Mouse (Mus musculus) brain, embryonic 14.5 days (tissue): ENCODE data around the gene Tspan4.

ENCODE experiments used
- CTCF ChIP-seq: fragments of 200-500 bp; IDR thresholded peaks from 2 replicates; pipeline ENCODE4 v1.5.1; 2012; ENCODE audit warnings: inconsistent platforms, mild to moderate bottlenecking, moderate library complexity, borderline replicate concordance; ENCODE audit not compliant: insufficient read depth, insufficient read length; ENCODE audit errors: extremely low read depth
- POLR2A ChIP-seq: fragments of 200-500 bp; IDR thresholded peaks from 2 replicates; pipeline ENCODE4 v1.6.1; 2012; ENCODE audit warnings: mild to moderate bottlenecking, inconsistent platforms, borderline replicate concordance; ENCODE audit not compliant: poor library complexity, insufficient read depth, insufficient read length, severe bottlenecking; ENCODE audit errors: extremely low read depth

GRCm38 (mm10) chr7:141430585-141431240 lies 44.3 kb upstream of the Tspan4 start:
- TF ChIP-seq CTCF (no peak), POLR2A (no peak)
